ENCODE assay signal across 8 mouse cellular contexts in genomic region chr1:188660882-188661281, GRCm38 (mm10).
A peak's percentile ranks its signal among the peaks of the same experiment; 100 is the strongest.
DNase-seq lines count a peak whose midpoint lies in the region; ATAC-seq lines count a peak whose summit lies in the region.

No protein-coding gene starts in this region.

- peak overlapping the region; percentile 26; the same call in 1 of the 2 replicates for H3K4me2 ChIP-seq in embryonic facial prominence, embryonic 11.5 days (ENCODE audit: low read depth, low read length)
- peak overlapping the region; percentile 29 for H3K4me2 ChIP-seq in liver, embryonic 12.5 days

- peak; percentile 47; the same call in 1 of the 2 replicates for ATAC-seq in embryonic facial prominence, embryonic 11.5 days (replicated peaks; ENCODE audit: insufficient number of reproducible peaks, low FRiP score, low TSS enrichment, low read depth)
- ATAC-seq in liver, embryonic 12.5 days = no peak
- ATAC-seq in inflammation-experienced regulatory T-cells, adult 6 months = no peak

- WGBS in embryonic facial prominence, embryonic 11.5 days = under 1% methylated on average over 8 of the region's 8 CpGs
- WGBS in liver, embryonic 12.5 days (ENCODE audit: insufficient replicate concordance) = 14% methylated on average over 8 of the region's 8 CpGs

- no peaks in the 10 kb centered on the region for H3K9me3 ChIP-seq in embryonic facial prominence, embryonic 11.5 days (replicated peaks; ENCODE audit: control insufficient read depth, low read length)
- H3K9me3 ChIP-seq in liver, embryonic 12.5 days (replicated peaks) = no peaks in the 10 kb centered on the region

- DNase-seq in adrenal gland, postnatal 14 days = peak; percentile 6
- no peak for DNase-seq in adrenal gland, postnatal 4 days (ENCODE audit: low spot score in 2 of 2)
- DNase-seq in embryonic facial prominence, embryonic 11.5 days (ENCODE audit: low spot score) = peak; percentile 59
- peak; percentile 48 to 57 for DNase-seq in heart, postnatal 10 days
- no peak for DNase-seq in spleen, postnatal 4 days (ENCODE audit: low spot score in 2 of 2)
- DNase-seq in urinary bladder, postnatal 36 days (ENCODE audit: low spot score in 2 of 2) = no peak

- H3K9ac ChIP-seq in embryonic facial prominence, embryonic 11.5 days (replicated peaks; ENCODE audit: low read length) = no peak overlapping the region
- no peak overlapping the region for H3K9ac ChIP-seq in liver, embryonic 12.5 days

- no peaks in the 10 kb centered on the region for H3K36me3 ChIP-seq in embryonic facial prominence, embryonic 11.5 days (replicated peaks; ENCODE audit: control insufficient read depth, insufficient read depth, low read depth, low read length)
- H3K36me3 ChIP-seq in liver, embryonic 12.5 days = no peaks in the 10 kb centered on the region

- no peaks in the 10 kb centered on the region; the same call in none of the 2 replicates for H3K4me1 ChIP-seq in embryonic facial prominence, embryonic 11.5 days (ENCODE audit: control insufficient read depth, insufficient read depth, low read length)
- H3K4me1 ChIP-seq in liver, embryonic 12.5 days = no peaks in the 10 kb centered on the region

- intact Hi-C loops in heart, postnatal 10 days (cut with DNase I) = no loop called here

- H3K4me3 ChIP-seq in embryonic facial prominence, embryonic 11.5 days (ENCODE audit: low read depth, low read length) = 0 out of 2 replicates have a peak overlapping the region, but pooled peaks have one; percentile 0
- H3K4me3 ChIP-seq in liver, embryonic 12.5 days = no peak overlapping the region

- H3K27ac ChIP-seq in embryonic facial prominence, embryonic 11.5 days (replicated peaks; ENCODE audit: low read depth, low read length) = no peak overlapping the region
- no peak overlapping the region for H3K27ac ChIP-seq in liver, embryonic 12.5 days

- no peaks in the 10 kb centered on the region for H3K27me3 ChIP-seq in embryonic facial prominence, embryonic 11.5 days (ENCODE audit: control insufficient read depth, insufficient read depth, low read length)
- H3K27me3 ChIP-seq in liver, embryonic 12.5 days (replicated peaks) = 0 out of 2 replicates have a peak, but pooled peaks cover 4% of the 10 kb centered on the region

Comparison
In these comparisons a context has a peak if more than half of its experiments do, and no peak if none do; other contexts are left out.
1. DNase-seq: peak in adrenal gland, postnatal 14 days (single experiment), embryonic facial prominence, embryonic 11.5 days (single experiment) and heart, postnatal 10 days (2 of 2); none in adrenal gland, postnatal 4 days (0 of 2), spleen, postnatal 4 days (0 of 2) and urinary bladder, postnatal 36 days (0 of 2).